Mouse (Mus musculus) intestine, postnatal 0 days (tissue): ENCODE results near the gene Plekhf1. TPM values are rescaled to one million over a fixed set of nuclear protein-coding genes. Genes with fewer than 3 reads are reported as not detected.
A peak's percentile ranks its signal among the peaks of the same experiment; 100 is the strongest.

ENCODE experiments used
- ATAC-seq: fragments of 200-750 bp; cut with Nextera tagmentation; 2 replicates; pipeline ENCODE4 v1.8.0; 2017; ENCODE audit warnings: mild to moderate bottlenecking, moderate TSS enrichment, moderate library complexity
- H3K27ac ChIP-seq: fragments of 300-500 bp; sonication (generic); 2 replicates; pipeline ENCODE4 v1.5.1; 2014; ENCODE audit warnings: mild to moderate bottlenecking, low read depth, low read length, moderate library complexity
- H3K27me3 ChIP-seq: fragments of 300-500 bp; sonication (generic); replicated peaks from 2 replicates; pipeline ENCODE4 v1.6.1; 2014; ENCODE audit warnings: low read length, mixed read lengths; ENCODE audit not compliant: control insufficient read depth, insufficient read depth
- H3K36me3 ChIP-seq: fragments of 300-500 bp; sonication (generic); 2 replicates; pipeline ENCODE4 v1.6.1; 2014; ENCODE audit warnings: mild to moderate bottlenecking, moderate library complexity; ENCODE audit not compliant: control insufficient read depth, insufficient read depth
- H3K4me1 ChIP-seq: fragments of 300-500 bp; sonication (generic); replicated peaks from 2 replicates; pipeline ENCODE4 v1.6.1; 2014; ENCODE audit warnings: antibody characterized with exemption, low read length, mixed read lengths; ENCODE audit not compliant: control insufficient read depth, insufficient read depth
- H3K4me2 ChIP-seq: fragments of 300-500 bp; sonication (generic); replicated peaks from 2 replicates; pipeline ENCODE4 v1.6.1; 2014; ENCODE audit warnings: low read depth, mild to moderate bottlenecking, moderate library complexity
- H3K4me3 ChIP-seq: fragments of 300-500 bp; sonication (generic); 2 replicates; pipeline ENCODE4 v1.5.1; 2014; ENCODE audit warnings: low read depth, low read length
- H3K9ac ChIP-seq: fragments of 300-500 bp; sonication (generic); 2 replicates; pipeline ENCODE4 v1.6.1; 2014; ENCODE audit warnings: mild to moderate bottlenecking, low read depth, low read length
- H3K9me3 ChIP-seq: fragments of 300-500 bp; sonication (generic); 2 replicates; pipeline ENCODE4 v1.6.1; 2016; ENCODE audit warnings: mixed run types; ENCODE audit not compliant: control insufficient read depth
- CTCF ChIP-seq: sonication (generic); IDR thresholded peaks from 2 replicates; pipeline ENCODE4 v1.5.1; 2016; ENCODE audit warnings: low read depth, mild to moderate bottlenecking, control low read depth, antibody characterized with exemption, moderate library complexity
- WGBS: fragments of 180-500 bp; shearing (Covaris S2); extraction: QIAGEN DNeasy Blood & Tissue Kit; methylation state at CpG from one replicate; pipeline ENCODE4 v1.1.7; 2014; 5-methylcytosine and 5-hydroxymethylcytosine counted together
- polyA plus RNA-seq: library from polyadenylated mRNA; unstranded; fragments of >200 nt; fragmentation: Nextera tagmentation; extraction: Ambion mirVana; gene quantifications from 2 replicates; pipeline ENCODE4 v1.2.1, GENCODE M21; 2015

Gene Plekhf1
- polyA plus RNA-seq, 1 experiment from 2014 or later = 5.2 TPM

- H3K27me3 ChIP-seq = peaks cover 11% of the 10 kb centered on the region; the same call in 1 of the 2 replicates
- no peak overlapping the region for H3K4me3 ChIP-seq
- peak overlapping the region; percentile 24; the same call in 1 of the 2 replicates for H3K4me2 ChIP-seq
- peak overlapping the region; percentile 7; the same call in 1 of the 2 replicates for H3K27ac ChIP-seq
- H3K36me3 ChIP-seq = peaks cover 12% of the 10 kb centered on the region; the same call in 1 of the 2 replicates
- no peaks in the 10 kb centered on the region for H3K9me3 ChIP-seq
- ATAC-seq = no peak
- WGBS = 79% methylated on average over 13 of the region's 13 CpGs
- no peak overlapping the region for H3K9ac ChIP-seq
- H3K4me1 ChIP-seq = no peaks in the 10 kb centered on the region
- TF ChIP-seq CTCF = no peak
Observed at GRCm38 (mm10) chr7:38224577-38225369, 3.0 kb downstream of the Plekhf1 start.

DNA sequence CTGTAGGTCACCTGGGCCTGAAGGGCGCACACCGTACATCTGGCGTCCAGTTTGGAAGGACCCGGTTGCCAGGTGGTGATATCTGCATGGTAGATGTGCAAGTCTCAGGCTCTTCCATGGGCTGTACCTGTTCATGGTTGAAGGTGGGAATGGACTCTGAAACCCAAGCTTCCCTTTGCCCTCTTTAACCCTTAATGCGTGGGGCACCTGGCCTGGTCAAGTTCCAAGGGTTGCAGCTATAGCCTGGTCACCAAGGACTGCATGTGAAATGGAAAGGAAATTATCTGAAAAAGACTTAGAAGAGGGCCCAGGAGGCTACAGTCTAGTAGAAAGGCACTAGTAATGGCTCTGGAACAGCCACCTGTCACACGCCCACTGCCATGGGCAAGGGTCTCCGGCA, 7.0 kb downstream of the Plekhf1 start:
- Histone ChIP-seq H3K9ac (no peak overlapping the region), H3K4me1 (0 out of 2 replicates have a peak, but pooled peaks cover 4% of the 10 kb centered on the region), H3K9me3 (no peaks in the 10 kb centered on the region), H3K27ac (no peak overlapping the region; the same call in 1 of the 2 replicates), H3K36me3 (peaks cover 12% of the 10 kb centered on the region; the same call in 1 of the 2 replicates), H3K4me2 (no peak overlapping the region), H3K27me3 (no peaks in the 10 kb centered on the region), H3K4me3 (no peak overlapping the region)
- ATAC-seq = no peak
- no peak for TF ChIP-seq CTCF
- 78% methylated on average over 7 of the region's 7 CpGs for whole genome bisulfite sequencing

- Histone ChIP-seq H3K4me3 (no peak overlapping the region), H3K27ac (no peak overlapping the region), H3K36me3 (peaks cover 12% of the 10 kb centered on the region; the same call in 1 of the 2 replicates), H3K9ac (no peak overlapping the region), H3K4me1 (0 out of 2 replicates have a peak, but pooled peaks cover 4% of the 10 kb centered on the region), H3K9me3 (no peaks in the 10 kb centered on the region), H3K27me3 (no peaks in the 10 kb centered on the region), H3K4me2 (no peak overlapping the region)
- no peak for TF ChIP-seq CTCF
- WGBS = 90% methylated on average over 4 of the region's 4 CpGs
- ATAC-seq = no peak
Observed at GRCm38 (mm10) chr7:38219526-38219925, 8.3 kb downstream of the Plekhf1 start.

DNA sequence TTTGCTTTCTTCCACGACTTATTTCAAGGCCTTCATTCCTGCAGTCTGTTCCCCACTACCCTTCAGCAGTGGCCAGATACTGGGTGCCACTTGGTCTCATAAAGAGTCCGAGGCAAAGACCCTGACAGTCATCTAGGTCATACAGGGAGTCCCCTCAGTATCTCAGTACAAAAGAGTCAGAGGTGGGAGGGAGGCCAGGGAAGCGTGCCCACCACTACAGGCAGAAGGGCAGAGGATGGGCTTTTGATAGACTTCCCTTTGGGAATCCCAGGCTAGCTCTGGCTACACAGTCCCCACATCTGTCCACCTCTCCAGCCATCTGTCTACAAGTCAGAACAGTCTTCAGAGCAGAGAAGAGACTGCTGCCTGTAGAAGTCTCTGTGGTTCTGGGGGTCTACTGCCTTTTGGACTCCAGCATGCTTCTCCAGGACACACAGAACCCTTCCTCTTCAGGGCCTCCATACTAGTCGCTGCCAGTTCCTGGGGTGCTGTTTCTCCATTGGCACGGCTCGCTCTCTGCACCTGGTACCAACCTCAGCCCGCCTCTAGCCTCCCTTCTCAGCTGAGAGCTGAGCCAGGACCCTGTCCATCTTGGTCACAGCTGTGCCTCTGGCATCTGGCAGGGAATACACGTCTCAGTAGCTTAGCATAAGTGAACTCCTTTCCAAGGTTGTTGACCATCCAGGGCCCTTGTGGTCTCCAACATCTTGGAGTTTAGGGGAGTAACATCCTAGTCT, 9.0 kb downstream of the Plekhf1 start:
- H3K9ac ChIP-seq = no peak overlapping the region
- no peak overlapping the region for H3K4me2 ChIP-seq
- H3K4me3 ChIP-seq = no peak overlapping the region
- 78% methylated on average over 8 of the region's 8 CpGs for WGBS
- TF ChIP-seq CTCF = no peak
- H3K36me3 ChIP-seq = peaks cover 12% of the 10 kb centered on the region; the same call in 1 of the 2 replicates
- H3K4me1 ChIP-seq = 0 out of 2 replicates have a peak, but pooled peaks cover 4% of the 10 kb centered on the region
- ATAC-seq = no peak
- no peaks in the 10 kb centered on the region for H3K9me3 ChIP-seq
- no peaks in the 10 kb centered on the region for H3K27me3 ChIP-seq
- peak overlapping the region; percentile 82 for H3K27ac ChIP-seq

- peak overlapping the region; percentile 30 for H3K4me2 ChIP-seq
Observed at GRCm38 (mm10) chr7:38217417-38218171, 10.2 kb downstream of the Plekhf1 start.

More at GRCm38 (mm10) chr7:38217417-38218171, 10.2 kb downstream of the Plekhf1 start:
- Histone ChIP-seq H3K36me3 (peaks cover 12% of the 10 kb centered on the region; the same call in 1 of the 2 replicates), H3K9me3 (no peaks in the 10 kb centered on the region), H3K9ac (peak overlapping the region; percentile 26; the same call in 1 of the 2 replicates), H3K27me3 (no peaks in the 10 kb centered on the region), H3K4me1 (0 out of 2 replicates have a peak, but pooled peaks cover 4% of the 10 kb centered on the region), H3K27ac (peak overlapping the region; percentile 82), H3K4me3 (no peak overlapping the region)
- 29% methylated on average over 5 of the region's 5 CpGs for WGBS
- peak; percentile 60 for TF ChIP-seq CTCF
- peak; percentile 95 for ATAC-seq
